Comparison of ENCODE assay signal across 8 mouse cellular contexts in the genomic region with DNA sequence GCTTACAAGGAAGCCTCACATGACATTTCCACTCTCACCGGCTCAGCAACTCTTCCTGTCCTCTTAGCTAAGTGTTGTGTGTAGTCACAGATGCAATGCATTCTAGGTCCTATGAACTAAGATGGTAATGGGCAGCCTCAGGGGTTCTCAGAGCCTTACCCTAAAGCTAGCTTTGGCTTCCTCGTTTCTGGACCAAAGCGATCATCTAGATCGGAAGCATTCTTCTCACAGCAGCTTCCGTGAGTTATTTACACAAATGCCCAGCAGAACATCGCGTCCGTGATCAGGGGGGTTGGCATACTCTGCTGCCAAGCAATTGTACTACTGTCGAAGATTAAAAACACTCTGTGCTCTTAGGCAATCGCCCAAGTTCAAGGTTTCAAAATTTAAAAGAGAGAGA. TPM values are rescaled to one million over a fixed set of nuclear protein-coding genes. Genes with fewer than 3 reads are reported as not detected.
DNase-seq lines count a peak whose midpoint lies in the region; ATAC-seq and TF ChIP-seq lines count a peak whose summit lies in the region.

No protein-coding gene starts in this region.

- H3K4me1 ChIP-seq in liver, adult 2 months (ENCODE audit: control insufficient read depth, insufficient read depth, low read length): peaks cover 8% of the 10 kb centered on the region
- H3K4me1 ChIP-seq in hindbrain, embryonic 10.5 days (replicated peaks): peaks cover 11% of the 10 kb centered on the region; the same call in 1 of the 2 replicates
- H3K4me1 ChIP-seq in liver, embryonic 12.5 days: peaks cover 22% of the 10 kb centered on the region

- peak overlapping the region; percentile 90 for H3K27ac ChIP-seq in liver, adult 2 months (replicated peaks; ENCODE audit: insufficient read depth, low read depth, low read length)
- peak overlapping the region; percentile 72; the same call in 1 of the 2 replicates for H3K27ac ChIP-seq in hindbrain, embryonic 10.5 days
- no peak overlapping the region for H3K27ac ChIP-seq in liver, embryonic 12.5 days

- H3K27me3 ChIP-seq in liver, adult 2 months (ENCODE audit: control insufficient read depth, insufficient read depth, low read length): no peaks in the 10 kb centered on the region
- H3K27me3 ChIP-seq in hindbrain, embryonic 10.5 days (ENCODE audit: insufficient read depth, poor library complexity, severe bottlenecking): peaks cover 10% of the 10 kb centered on the region
- H3K27me3 ChIP-seq in liver, embryonic 12.5 days (replicated peaks): no peaks in the 10 kb centered on the region

- H3K36me3 ChIP-seq in liver, adult 2 months (ENCODE audit: control insufficient read depth, insufficient read depth, low read length): no peaks in the 10 kb centered on the region
- H3K36me3 ChIP-seq in hindbrain, embryonic 10.5 days: no peaks in the 10 kb centered on the region
- no peaks in the 10 kb centered on the region for H3K36me3 ChIP-seq in liver, embryonic 12.5 days

- TF ChIP-seq POLR2A in liver, adult 2 months (IDR thresholded peaks at IDR 0.05; ENCODE audit: extremely low read depth, insufficient read depth, low read length): no peak

- no peaks in the 10 kb centered on the region for H3K9me3 ChIP-seq in hindbrain, embryonic 10.5 days
- H3K9me3 ChIP-seq in liver, embryonic 12.5 days (replicated peaks): no peaks in the 10 kb centered on the region

- no peaks in the 10 kb centered on the region for H3K79me2 ChIP-seq in liver, adult 2 months (ENCODE audit: control insufficient read depth, insufficient read depth, low read length)

- TF ChIP-seq CTCF in liver, adult 2 months (IDR thresholded peaks at IDR 0.05; ENCODE audit: low read depth, low read length): no peak

- under 1% methylated on average over 10 of the region's 10 CpGs for WGBS in liver, adult 2 months
- WGBS in hindbrain, embryonic 10.5 days: 36% methylated on average over 10 of the region's 10 CpGs
- 8% methylated on average over 10 of the region's 10 CpGs for WGBS in liver, embryonic 12.5 days (ENCODE audit: insufficient replicate concordance)

- no peak for ATAC-seq in liver, embryonic 12.5 days

- peak; percentile 92 for DNase-seq in liver, adult 2 months (ENCODE audit: extremely low read depth, low read depth, low spot score)
- DNase-seq in liver: no peak
- peak; percentile 40 for DNase-seq in fat pad, adult 2 months (ENCODE audit: extremely low read depth, low read depth, low spot score)
- DNase-seq in hindbrain, embryonic 10.5 days (ENCODE audit: low spot score): no peak
- DNase-seq in neural tube, embryonic 10.5 days (ENCODE audit: extremely low spot score, low spot score): peak; percentile 19
- no peak for DNase-seq in frontal cortex, adult 2 months (ENCODE audit: extremely low spot score in 1 of 2, low spot score in 1 of 2)
- no peak for DNase-seq in thymus, postnatal 25 days

- H3K4me3 ChIP-seq in liver, adult 2 months (ENCODE audit: insufficient read depth, low read depth, low read length): peak overlapping the region; percentile 28
- peak overlapping the region; percentile 54 for H3K4me3 ChIP-seq in hindbrain, embryonic 10.5 days
- H3K4me3 ChIP-seq in liver, embryonic 12.5 days: peak overlapping the region; percentile 54

- peak overlapping the region; percentile 81 for H3K4me2 ChIP-seq in liver, embryonic 12.5 days

- H3K9ac ChIP-seq in liver, adult 2 months (ENCODE audit: low read depth, low read length): peak overlapping the region; percentile 58
- peak overlapping the region; percentile 63 for H3K9ac ChIP-seq in liver, embryonic 12.5 days

RNA-seq across cellular contexts. Expression of a gene that starts 19.1 kb away (rescaled TPM):
- total RNA-seq in liver, adult 2 months (2014; rRNA removed): 6.3 and 10.2 TPM in 2 replicates
- polyA plus RNA-seq in liver, adult 2 months (2012; rRNA removed): 2.3 and 5.1 TPM in 2 replicates
- 14.8 and 15.4 TPM in 2 replicates for polyA plus RNA-seq in hindbrain, embryonic 10.5 days (2016; fragmentation: Nextera tagmentation; extraction: Ambion mirVana)
- 10.3 and 11.7 TPM in 2 replicates for polyA plus RNA-seq in liver, embryonic 12.5 days (2016; fragmentation: Nextera tagmentation; extraction: Ambion mirVana)
- polyA plus RNA-seq in frontal cortex, adult 2 months (2012; rRNA removed): 20.1 and 21.5 TPM in 2 replicates

Comparison
In these comparisons a context has a peak if more than half of its experiments do, and no peak if none do; other contexts are left out.
1. DNase-seq: peak in liver, adult 2 months (single experiment), fat pad, adult 2 months (single experiment) and neural tube, embryonic 10.5 days (single experiment); none in liver (single experiment), hindbrain, embryonic 10.5 days (single experiment), frontal cortex, adult 2 months (0 of 2) and thymus, postnatal 25 days (single experiment).
2. Peak in every context shown above with its lines, with median percentiles within 50 percentile points of each other: H3K4me3 ChIP-seq.